ENCODE assay signal across 8 mouse cellular contexts in the genomic region with DNA sequence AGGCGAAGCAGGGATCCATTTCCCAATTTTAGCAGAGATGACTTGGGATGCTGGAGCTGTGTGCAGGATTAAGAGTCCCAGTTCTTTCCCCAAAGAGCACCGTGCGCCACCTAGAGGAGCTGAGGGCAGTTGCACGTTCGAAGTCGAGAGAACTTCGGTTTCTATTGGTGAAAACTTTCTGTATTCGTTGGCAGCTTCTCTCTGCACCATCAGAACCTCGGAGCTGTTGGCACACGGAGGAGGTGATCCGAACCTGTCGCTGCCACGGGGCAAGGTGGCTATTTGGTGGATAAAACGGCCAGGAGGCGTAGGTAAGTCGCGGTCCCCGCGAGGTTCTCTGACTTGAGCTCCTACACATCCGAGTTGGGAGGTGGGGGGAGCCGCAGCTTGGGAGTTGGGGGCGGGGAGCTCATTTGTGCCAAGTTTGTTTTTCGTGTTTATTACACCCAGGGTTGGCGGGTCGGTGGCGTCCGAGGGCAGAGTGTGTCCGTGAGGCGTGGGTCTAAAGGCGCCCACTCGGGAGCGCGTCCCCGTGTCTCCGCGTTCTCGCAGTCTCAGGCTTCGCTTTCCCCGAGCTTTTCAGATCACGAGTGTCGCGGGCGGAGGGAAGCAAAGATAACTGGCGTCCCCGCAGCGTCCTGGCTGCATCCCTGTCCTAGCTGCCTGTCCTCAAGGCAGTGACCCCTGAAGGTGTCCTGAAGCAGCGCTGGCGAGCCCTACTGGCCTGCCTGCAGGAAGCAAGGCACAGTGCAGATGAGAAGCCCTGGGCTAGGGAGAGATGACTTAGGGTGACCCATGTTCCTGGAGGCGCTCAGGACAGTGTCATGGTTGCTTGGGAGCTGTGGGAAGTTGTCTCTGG. TPM values are rescaled to one million over a fixed set of nuclear protein-coding genes. Genes with fewer than 3 reads are reported as not detected.
DNase-seq lines count a peak whose midpoint lies in the region; ATAC-seq and TF ChIP-seq lines count a peak whose summit lies in the region.

A gene (plus strand): TSS at position 172 of the 859 bp plus-strand sequence.

- no peaks in the 10 kb centered on the region for H3K9me3 ChIP-seq in hindbrain, embryonic 16.5 days (ENCODE audit: control insufficient read depth, low read length)

- 2% methylated on average over 49 of the region's 49 CpGs for WGBS in hindbrain, embryonic 16.5 days

- peaks cover 3% of the 10 kb centered on the region; the same call in 1 of the 2 replicates for H3K4me1 ChIP-seq in hindbrain, embryonic 16.5 days (ENCODE audit: control insufficient read depth, insufficient read depth, low read depth, low read length)

- H3K9ac ChIP-seq in hindbrain, embryonic 16.5 days (ENCODE audit: low read depth, low read length) = peak within 1 kb of the TSS; percentile 56

- intact Hi-C loops in left cerebral cortex, adult 2 months (cut with DNase I) = no loop called here

- DNase-seq in ZHBTc4 (ENCODE audit: low read depth, low spot score) = peak; percentile 79
- peak; percentile 49 to 52 for DNase-seq in cerebellum, postnatal 36 days
- peak; percentile 68 for DNase-seq in gastrocnemius, adult 18-20 months (ENCODE audit: low spot score)
- DNase-seq in left cerebral cortex, adult 2 months (ENCODE audit: extremely low spot score in 1 of 2, low spot score in 2 of 2) = peak; percentile 66 to 75
- DNase-seq in right cerebral cortex, adult 2 months (ENCODE audit: low spot score in 2 of 2) = peak; percentile 72 to 83
- DNase-seq in urinary bladder, postnatal 10 days (ENCODE audit: low spot score) = peak; percentile 28

- peak within 1 kb of the TSS; percentile 53 for H3K4me3 ChIP-seq in hindbrain, embryonic 16.5 days (ENCODE audit: low read length)
- peak within 1 kb of the TSS; percentile 64 for H3K4me3 ChIP-seq in left cerebral cortex, adult 2 months

- no peaks in the 10 kb centered on the region for H3K36me3 ChIP-seq in hindbrain, embryonic 16.5 days (ENCODE audit: control insufficient read depth, insufficient read depth, low read length)

- peak; percentile 69 for ATAC-seq in hindbrain, embryonic 16.5 days
- ATAC-seq in megakaryocyte, adult 5-6 weeks (ENCODE audit: poor library complexity, severe bottlenecking) = peak; percentile 71

- no peak within 1 kb of the TSS for H3K27ac ChIP-seq in hindbrain, embryonic 16.5 days (ENCODE audit: low read depth, low read length)
- no peak within 1 kb of the TSS; the same call in 1 of the 2 replicates for H3K27ac ChIP-seq in left cerebral cortex, adult 2 months

- TF ChIP-seq CTCF in left cerebral cortex, adult 2 months (IDR thresholded peaks at IDR 0.05) = peak; percentile 94

- peak within 1 kb of the TSS; percentile 98 for H3K4me2 ChIP-seq in hindbrain, embryonic 16.5 days (ENCODE audit: low read length)

- 0 out of 2 replicates have a peak, but pooled peaks cover 3% of the 10 kb centered on the region for H3K27me3 ChIP-seq in hindbrain, embryonic 16.5 days (replicated peaks; ENCODE audit: control insufficient read depth, insufficient read depth, low read length)

RNA-seq across cellular contexts. Expression of the gene that starts here (rescaled TPM):
- total RNA-seq in gastrocnemius, adult 18-20 months (2021) = under 1 TPM; 0.12 to 0.14 TPM
- polyA plus RNA-seq in hindbrain, embryonic 16.5 days (2015; fragmentation: Nextera tagmentation; extraction: Ambion mirVana) = 0.29 and 0.31 TPM in 2 replicates
- total RNA-seq in left cerebral cortex, adult 2 months (2021) = 1 to 10 TPM; 2.1 to 2.8 TPM
- 13.8 and 14.0 TPM in 2 replicates for total RNA-seq in megakaryocyte, adult 5-6 weeks (2015)
- total RNA-seq in megakaryocyte, adult 5-6 weeks (2017) = 15.7 and 17.5 TPM in 2 replicates

Comparison
In these comparisons a context has a peak if more than half of its experiments do, and no peak if none do; other contexts are left out.
1. Peak in DNase-seq in gastrocnemius, adult 18-20 months; RNA of the gene not detected or under 1 TPM.
2. Peak in ATAC-seq, H3K4me3 ChIP-seq, H3K9ac ChIP-seq and H3K4me2 ChIP-seq in hindbrain, embryonic 16.5 days; RNA of the gene not detected or under 1 TPM.
3. DNase-seq: peak in every context shown above with its lines; median percentile 79 in ZHBTc4; 78 in right cerebral cortex, adult 2 months; 70 in left cerebral cortex, adult 2 months; 68 in gastrocnemius, adult 18-20 months; 50 in cerebellum, postnatal 36 days; 28 in urinary bladder, postnatal 10 days.